Mouse (Mus musculus) common myeloid progenitor, adult 5-6 weeks (primary cell): ENCODE data around the gene Srrt. TPM values are rescaled to one million over a fixed set of nuclear protein-coding genes. Genes with fewer than 3 reads are reported as not detected.
A peak's percentile ranks its signal among the peaks of the same experiment; 100 is the strongest.
"Not testable (repeated sequence)": the region's sequence is repeated elsewhere in the genome, so short reads cannot be mapped to it uniquely, and the experiment has no call there.

ENCODE experiments used
- ATAC-seq: replicated peaks from 2 replicates; pipeline ENCODE4 v1.8.0; 2016; ENCODE audit warnings: low read depth, mild to moderate bottlenecking, moderate TSS enrichment, inconsistent platforms; ENCODE audit not compliant: poor library complexity, severe bottlenecking
- total RNA-seq: library from RNA; stranded (forward); fragments of 200-1000, 187-1606 nt; gene quantifications from 2 replicates; pipeline ENCODE4 v1.2.3, GENCODE M21; 2017

Gene Srrt
- total RNA-seq, 1 experiment from 2014 or later, result 373 TPM

GRCm38 (mm10) chr5:137284411-137284810, 23.1 kb downstream of the Srrt start:
- ATAC-seq, result not testable (repeated sequence)

DNA sequence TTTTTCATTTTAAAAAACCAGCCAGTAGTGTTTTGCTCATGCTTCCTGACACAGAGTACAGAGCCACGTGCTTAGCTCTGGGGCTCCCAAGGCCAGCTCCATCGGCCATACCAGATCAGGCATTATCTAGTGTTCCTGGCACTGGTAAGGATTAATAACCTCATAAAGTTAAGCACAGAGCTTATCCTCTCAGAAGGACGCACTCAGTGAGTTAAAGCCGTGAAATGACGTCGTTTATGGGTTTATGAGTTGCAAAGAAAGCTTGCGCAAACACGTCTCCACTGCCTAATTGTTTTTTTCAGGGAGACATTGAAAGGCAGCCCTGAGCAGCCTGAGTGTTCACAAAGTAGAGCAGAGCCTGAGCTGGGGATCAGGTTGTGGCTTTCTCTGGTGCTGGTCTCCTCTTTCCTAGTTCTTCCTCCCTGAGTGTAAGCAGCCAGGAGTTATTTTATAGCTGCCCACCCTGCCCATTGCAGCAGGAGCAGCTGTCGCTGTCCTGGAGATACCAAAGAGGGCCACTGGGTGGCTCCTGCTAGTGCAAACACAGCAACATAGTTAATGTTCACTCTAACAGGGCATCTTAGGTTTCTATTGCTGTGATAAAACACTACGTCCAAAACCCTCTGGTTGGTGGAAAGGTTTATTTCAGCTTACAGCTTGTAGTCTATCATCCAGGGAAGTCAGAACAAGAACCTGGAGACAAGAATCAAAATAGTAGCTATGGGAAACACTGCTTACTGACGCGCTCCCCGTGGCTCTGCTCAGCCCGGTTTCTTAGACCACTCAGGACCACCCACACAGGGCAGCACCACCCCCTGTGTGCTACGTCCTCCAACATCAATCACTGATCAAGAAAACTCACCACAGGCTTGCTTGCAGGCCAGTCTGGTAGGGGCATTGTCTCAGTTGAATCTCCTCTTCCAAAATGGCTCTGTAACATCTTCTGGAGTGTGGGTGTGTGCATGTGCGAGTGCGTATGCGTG, 29.8 kb downstream of the Srrt start:
- ATAC-seq, result peak; percentile 72; the same call in 1 of the 2 replicates

DNA sequence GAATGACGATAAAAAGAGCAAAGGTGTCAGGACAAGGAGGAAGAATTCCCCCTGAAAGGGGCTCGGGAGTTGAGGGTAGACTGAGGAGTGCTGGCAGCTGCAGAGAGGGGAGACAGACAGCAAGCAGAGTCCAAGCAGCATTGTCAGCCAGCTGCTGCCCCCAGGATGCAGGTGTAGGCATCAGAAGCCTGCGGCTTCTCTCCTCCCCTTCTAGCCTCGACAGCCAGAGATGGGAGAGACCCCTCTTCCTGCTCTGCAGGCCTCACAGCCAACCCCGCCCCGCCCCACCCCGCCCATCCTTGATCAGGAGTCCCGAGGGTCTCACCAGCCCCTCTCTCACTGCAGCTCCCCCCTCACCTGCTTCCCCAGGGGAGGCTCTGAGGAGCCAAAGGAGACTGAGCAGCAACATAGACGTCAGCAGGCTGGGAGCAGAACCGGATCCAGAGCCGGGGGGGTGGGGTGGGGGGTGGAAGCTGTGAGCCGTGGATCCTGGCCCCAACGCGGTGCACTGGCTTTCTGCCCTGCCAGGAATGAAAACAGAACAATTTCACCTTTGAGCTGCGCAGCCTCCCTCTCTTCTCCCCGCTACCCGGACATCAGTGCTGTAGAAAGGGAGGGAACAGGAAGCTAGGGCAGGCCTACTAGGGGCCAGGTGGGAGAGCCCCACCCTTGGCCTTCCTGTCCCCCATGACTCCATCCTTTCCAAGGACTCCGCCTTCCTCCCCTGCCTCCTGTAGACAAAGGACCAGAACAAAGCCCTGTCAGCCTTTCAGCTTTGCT, 39.2 kb downstream of the Srrt start:
- no peak for ATAC-seq

GRCm38 (mm10) chr5:137264787-137265186, 42.7 kb downstream of the Srrt start:
- ATAC-seq, result no peak

DNA sequence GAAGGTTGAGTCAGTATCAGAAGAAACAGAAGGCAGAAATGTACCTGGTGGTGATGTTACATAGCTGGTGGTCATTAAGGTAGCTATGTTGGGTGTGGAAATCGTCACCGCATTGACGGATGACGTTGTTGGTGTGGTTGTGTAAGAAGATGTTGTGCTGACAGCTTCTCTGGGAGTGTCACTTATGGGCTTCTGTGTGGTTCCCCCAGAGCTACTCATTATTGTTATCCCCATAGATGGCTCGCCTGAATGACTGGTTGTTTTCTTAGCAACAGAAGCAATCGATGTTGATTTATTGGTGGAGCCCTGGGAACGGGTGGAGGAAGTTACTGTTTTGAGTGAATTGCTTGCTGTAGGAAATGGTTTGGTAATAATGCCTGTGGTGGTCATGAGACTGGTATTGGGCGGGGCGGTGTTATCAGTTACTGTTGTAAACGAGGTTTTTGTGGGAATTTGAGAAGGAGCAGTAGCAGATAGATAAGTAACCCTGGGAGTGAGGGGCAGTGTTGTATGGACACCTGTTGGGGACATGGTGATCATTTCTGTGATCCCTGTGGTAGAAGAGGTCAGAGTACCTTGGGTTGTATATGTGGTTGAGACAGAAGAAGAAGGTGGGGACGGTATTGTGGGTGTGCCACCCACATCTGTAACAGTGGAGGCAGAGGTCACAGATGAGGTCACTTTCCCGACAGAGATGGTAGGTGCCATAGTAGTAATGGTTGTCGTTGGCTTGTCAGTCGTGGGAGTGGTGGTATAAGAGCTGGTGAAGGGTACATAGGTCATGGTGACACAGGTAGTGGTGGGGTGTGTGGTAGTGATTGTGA, 43.4 kb downstream of the Srrt start:
- ATAC-seq, result peak; percentile 75

Other genes with a start within 250 kb of the Srrt start
- not detected in 2 replicates for gene Serpine1, start 235.4 kb downstream of the Srrt start, total RNA-seq
- 27.7 and 34.3 TPM in 2 replicates for gene Trim56, start 191.5 kb downstream of the Srrt start, total RNA-seq
- not detected in 2 replicates for gene Muc3, start 158.4 kb downstream of the Srrt start, total RNA-seq
- 0.82 TPM in 1 of 2 replicates, not detected in the other for gene Muc3a, start 95.3 kb downstream of the Srrt start, total RNA-seq
- 6.3 and 6.6 TPM in 2 replicates for gene Ache, start 20.2 kb downstream of the Srrt start, total RNA-seq
- 3.2 and 4.4 TPM in 2 replicates for gene Ufsp1, start 13.0 kb downstream of the Srrt start, total RNA-seq
- 12.7 and 13.7 TPM in 2 replicates for gene Trip6, start 6.7 kb upstream of the Srrt start, total RNA-seq
- 2.1 and 5.8 TPM in 2 replicates for gene Slc12a9, start 25.9 kb upstream of the Srrt start, total RNA-seq
- not detected in 2 replicates for gene Ephb4, start 42.4 kb upstream of the Srrt start, total RNA-seq
- 0.10 and 0.37 TPM in 2 replicates for gene Zan, start 169.4 kb upstream of the Srrt start, total RNA-seq
- 21.6 and 38.0 TPM in 2 replicates for gene Pop7, start 194.8 kb upstream of the Srrt start, total RNA-seq
- 6.7 and 12.5 TPM in 2 replicates for gene Gigyf1, start 210.9 kb upstream of the Srrt start, total RNA-seq
- not detected in 2 replicates for gene Epo, start 225.6 kb upstream of the Srrt start, total RNA-seq
- 190 and 213 TPM in 2 replicates for gene Gnb2, start 225.8 kb upstream of the Srrt start, total RNA-seq
- gene Actl6b, start 245.8 kb upstream of the Srrt start, total RNA-seq, result not detected in 2 replicates